Mouse (Mus musculus) spleen, postnatal 10 days (tissue): ENCODE results near the gene Cep78.

ENCODE experiments used
- DNase-seq, 2 experiments: peaks; one replicate each; pipeline ENCODE4 v3.0.0; 2021 to 2022; ENCODE audit warnings: low spot score in 2 of 2

The Cep78 gene

DNA sequence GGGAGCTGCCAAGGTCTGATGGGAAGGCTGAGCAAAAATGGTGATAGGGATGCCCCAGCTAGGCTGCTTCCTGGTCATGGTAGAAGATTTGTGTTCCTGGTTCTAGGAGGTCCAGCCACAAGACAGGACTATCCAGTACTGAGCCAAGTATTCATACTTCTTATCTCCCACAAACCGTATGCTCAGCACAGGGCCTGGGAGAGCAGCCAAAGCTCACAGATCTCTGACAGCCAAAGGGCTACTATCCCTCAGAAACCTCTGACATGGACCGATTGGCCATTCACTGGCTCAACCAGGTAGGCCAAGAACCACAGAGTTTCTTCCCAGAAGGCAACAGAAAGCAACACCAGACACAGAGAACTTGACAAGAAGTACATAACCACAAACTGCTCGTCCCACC lies 73.8 kb downstream of the Cep78 start:
- no peak for DNase-seq

DNA sequence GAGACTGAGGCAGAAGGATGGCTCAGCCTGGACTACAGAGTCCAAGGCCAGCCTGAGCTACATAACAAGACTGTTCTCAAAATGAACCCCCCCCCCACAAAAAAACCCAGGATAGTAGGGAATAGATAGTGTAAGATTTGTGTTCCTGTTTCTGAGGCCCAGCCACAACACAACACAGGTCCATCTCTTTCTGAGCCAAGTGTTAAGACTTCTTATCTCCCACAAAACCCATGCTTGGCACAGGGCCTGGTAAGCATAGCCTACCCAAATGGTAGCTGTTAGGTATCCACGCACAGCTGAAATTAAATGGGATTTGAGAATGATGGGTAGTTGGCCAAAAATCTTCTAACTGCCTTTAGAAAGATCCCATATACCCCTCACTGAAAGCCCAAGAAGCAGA lies 74.3 kb downstream of the Cep78 start:
- DNase-seq, result no peak

DNA sequence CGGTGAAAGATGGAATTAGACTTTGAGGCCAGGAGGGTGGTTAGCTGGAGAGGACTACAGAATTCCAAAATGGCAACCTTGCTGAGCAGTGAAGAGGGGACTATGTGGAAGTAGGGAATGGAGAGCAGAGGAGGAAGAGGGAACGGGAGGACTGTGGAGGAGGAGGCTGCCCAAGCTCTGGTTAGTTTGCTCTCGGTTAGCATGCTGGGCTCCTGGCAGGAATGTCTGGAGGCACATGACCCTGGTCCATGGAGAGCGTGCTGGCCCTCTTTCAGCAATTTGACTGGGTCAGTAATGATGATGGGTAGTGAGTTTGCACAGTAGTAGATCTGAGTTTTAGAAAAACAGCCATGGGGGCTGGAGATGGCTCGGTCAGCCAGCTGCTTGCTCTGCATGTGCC lies 76.8 kb downstream of the Cep78 start:
- no peak for DNase-seq
